8 mouse cellular contexts compared by ENCODE assay signal in genomic region chr6:82771981-82772409, GRCm38 (mm10). TPM values are rescaled to one million over a fixed set of nuclear protein-coding genes. Genes with fewer than 3 reads are reported as not detected.
A peak's percentile ranks its signal among the peaks of the same experiment; 100 is the strongest.
DNase-seq lines count a peak whose midpoint lies in the region; ATAC-seq lines count a peak whose summit lies in the region.

No protein-coding gene starts in this region.

- H3K4me3 ChIP-seq in lung, embryonic 15.5 days: peak overlapping the region; percentile 70
- peak overlapping the region; percentile 54 for H3K4me3 ChIP-seq in hindbrain, embryonic 12.5 days
- H3K4me3 ChIP-seq in midbrain, embryonic 12.5 days: peak overlapping the region; percentile 57

- no peak for ATAC-seq in lung, embryonic 15.5 days (ENCODE audit: borderline replicate concordance, extremely low read depth, low FRiP score, low TSS enrichment)
- no peak for ATAC-seq in hindbrain, embryonic 12.5 days (ENCODE audit: low FRiP score)
- no peak for ATAC-seq in midbrain, embryonic 12.5 days (ENCODE audit: low FRiP score, low read depth)
- ATAC-seq in erythroid progenitor cell, adult 5-6 weeks (replicated peaks; ENCODE audit: low FRiP score, poor library complexity, severe bottlenecking): no peak

- H3K9ac ChIP-seq in lung, embryonic 15.5 days: peak overlapping the region; percentile 64; the same call in 1 of the 2 replicates
- H3K9ac ChIP-seq in hindbrain, embryonic 12.5 days: peak overlapping the region; percentile 65; the same call in 1 of the 2 replicates
- H3K9ac ChIP-seq in midbrain, embryonic 12.5 days (replicated peaks): peak overlapping the region; percentile 57; the same call in 1 of the 2 replicates

- peak overlapping the region; percentile 91 for H3K27ac ChIP-seq in lung, embryonic 15.5 days
- no peak overlapping the region for H3K27ac ChIP-seq in hindbrain, embryonic 12.5 days
- no peak overlapping the region for H3K27ac ChIP-seq in midbrain, embryonic 12.5 days (replicated peaks)

- H3K36me3 ChIP-seq in lung, embryonic 15.5 days: no peaks in the 10 kb centered on the region
- no peaks in the 10 kb centered on the region for H3K36me3 ChIP-seq in hindbrain, embryonic 12.5 days
- no peaks in the 10 kb centered on the region for H3K36me3 ChIP-seq in midbrain, embryonic 12.5 days

- 3% methylated on average over 10 of the region's 10 CpGs for WGBS in lung, embryonic 15.5 days
- under 1% methylated on average over 10 of the region's 10 CpGs for WGBS in hindbrain, embryonic 12.5 days
- WGBS in midbrain, embryonic 12.5 days: 0% methylated on average over 10 of the region's 10 CpGs

- peak overlapping the region; percentile 96 for H3K4me2 ChIP-seq in lung, embryonic 15.5 days
- peak overlapping the region; percentile 99 for H3K4me2 ChIP-seq in hindbrain, embryonic 12.5 days (replicated peaks)
- peak overlapping the region; percentile 92 for H3K4me2 ChIP-seq in midbrain, embryonic 12.5 days (replicated peaks)

- DNase-seq in lung, adult 18-20 months: no peak
- peak; percentile 46 for DNase-seq in c-Kit-positive CD71-positive TER-119-negative erythroid progenitor cells, embryonic 14.5 days (ENCODE audit: low read depth)
- DNase-seq in gastrocnemius, postnatal 10 days: no peak
- no peak for DNase-seq in left cerebral cortex, postnatal 36 days (ENCODE audit: low spot score in 2 of 2)

- peaks cover 23% of the 10 kb centered on the region for H3K4me1 ChIP-seq in lung, embryonic 15.5 days
- peaks cover 25% of the 10 kb centered on the region for H3K4me1 ChIP-seq in hindbrain, embryonic 12.5 days
- peaks cover 29% of the 10 kb centered on the region for H3K4me1 ChIP-seq in midbrain, embryonic 12.5 days

- intact Hi-C loops in left cerebral cortex, postnatal 36 days (cut with DNase I): no loop called here

- H3K9me3 ChIP-seq in lung, embryonic 15.5 days: no peaks in the 10 kb centered on the region
- H3K9me3 ChIP-seq in hindbrain, embryonic 12.5 days (replicated peaks): no peaks in the 10 kb centered on the region
- H3K9me3 ChIP-seq in midbrain, embryonic 12.5 days: no peaks in the 10 kb centered on the region

- peaks cover 8% of the 10 kb centered on the region; the same call in 1 of the 2 replicates for H3K27me3 ChIP-seq in lung, embryonic 15.5 days
- H3K27me3 ChIP-seq in hindbrain, embryonic 12.5 days: peaks cover 11% of the 10 kb centered on the region
- H3K27me3 ChIP-seq in midbrain, embryonic 12.5 days: peaks cover 11% of the 10 kb centered on the region

RNA-seq across cellular contexts. Expression of gene Hk2, which starts 2.3 kb away (rescaled TPM):
- polyA plus RNA-seq in lung, embryonic 15.5 days (2015; fragmentation: Nextera tagmentation; extraction: Ambion mirVana): 19.9 and 21.2 TPM in 2 replicates
- polyA plus RNA-seq in hindbrain, embryonic 12.5 days (2016; fragmentation: Nextera tagmentation; extraction: Ambion mirVana): 9.5 and 11.8 TPM in 2 replicates
- polyA plus RNA-seq in midbrain, embryonic 12.5 days (2016; fragmentation: Nextera tagmentation; extraction: Ambion mirVana): 10.1 and 11.2 TPM in 2 replicates
- total RNA-seq in gastrocnemius, postnatal 10 days (2021): 10 to 100 TPM; 50.0 to 61.7 TPM
- 1 to 10 TPM; 3.2 to 5.6 TPM for total RNA-seq in left cerebral cortex, postnatal 36 days (2021)
- 7.6 and 10.5 TPM in 2 replicates for total RNA-seq in erythroid progenitor cell, adult 5-6 weeks (2015; ENCODE audit: low replicate concordance)
- 5.2 and 8.5 TPM in 2 replicates for total RNA-seq in erythroid progenitor cell, adult 5-6 weeks (2017; ENCODE audit: low replicate concordance)

Comparison
In these comparisons a context has a peak if more than half of its experiments do, and no peak if none do; other contexts are left out.
1. RNA of gene Hk2, which starts 2.3 kb away (total RNA-seq): 50.0 to 61.7 TPM in gastrocnemius, postnatal 10 days; 5.2 to 10.5 TPM in erythroid progenitor cell, adult 5-6 weeks and 3.2 to 5.6 TPM in left cerebral cortex, postnatal 36 days; every median in the first group is over 4 times any median in the second.
2. Peak in every context shown above with its lines, with median percentiles within 50 percentile points of each other: H3K4me2 ChIP-seq, H3K4me3 ChIP-seq and H3K9ac ChIP-seq.